Mouse (Mus musculus) liver, embryonic 14 days (tissue): ENCODE results near the gene Mrgprb1. TPM values are rescaled to one million over a fixed set of nuclear protein-coding genes. Genes with fewer than 3 reads are reported as not detected.

ENCODE experiments used
- polyA plus RNA-seq: library from polyadenylated mRNA; depleted of rRNA; stranded (reverse); fragments of >200 nt; gene quantifications from 2 replicates; pipeline ENCODE4 v1.2.3, GENCODE M21; 2012; rRNA removed

The Mrgprb1 gene
- not detected in 2 replicates for polyA plus RNA-seq

GRCm38 (mm10) chr7:48456242-48456641 lies at the start of gene Mrgprb1:
TSS of gene Mrgprb1 (minus strand) at chr7:48456342.

DNA sequence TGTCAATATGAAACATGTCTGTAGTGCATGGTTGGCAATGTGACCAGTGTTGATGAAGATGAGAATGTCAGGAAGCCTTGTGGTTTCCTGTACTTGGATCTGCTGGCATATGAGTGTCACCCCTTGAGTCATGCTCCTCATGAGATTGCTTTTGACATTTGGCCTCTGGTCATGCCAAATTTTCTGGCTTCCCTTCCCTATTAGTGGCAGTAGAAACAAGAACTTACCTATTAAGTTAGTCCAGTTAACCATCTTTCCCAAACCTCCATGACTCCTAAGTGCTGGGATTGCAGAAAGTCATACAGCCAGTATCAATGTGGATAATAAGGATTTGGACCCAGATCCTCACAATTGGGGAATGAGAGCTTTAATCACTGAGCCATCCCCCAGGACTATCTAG lies 43.1 kb upstream of the Mrgprb1 start, which contains the start of gene Mrgprx2:
Mrgprx2 (minus strand) TSS at position 101 of the 400 bp plus-strand sequence.

Other genes with a start within 250 kb of the Mrgprb1 start
- not detected in 2 replicates for gene Mrgprb8, start 67.8 kb downstream of the Mrgprb1 start, polyA plus RNA-seq
- not detected in 2 replicates for gene Mrgprx2, start 43.0 kb upstream of the Mrgprb1 start, polyA plus RNA-seq
- gene Mrgprb2, start 101.7 kb upstream of the Mrgprb1 start, polyA plus RNA-seq = not detected in 2 replicates
- not detected in 2 replicates for gene Mrgprb3, start 187.5 kb upstream of the Mrgprb1 start, polyA plus RNA-seq